Mouse (Mus musculus) thymus, postnatal 4 days (tissue): ENCODE data around the gene Cbll1.
A peak's percentile ranks its signal among the peaks of the same experiment; 100 is the strongest.

Experiments used
- DNase-seq: peaks from one replicate; pipeline ENCODE4 v3.0.0; 2021

The Cbll1 gene

DNA sequence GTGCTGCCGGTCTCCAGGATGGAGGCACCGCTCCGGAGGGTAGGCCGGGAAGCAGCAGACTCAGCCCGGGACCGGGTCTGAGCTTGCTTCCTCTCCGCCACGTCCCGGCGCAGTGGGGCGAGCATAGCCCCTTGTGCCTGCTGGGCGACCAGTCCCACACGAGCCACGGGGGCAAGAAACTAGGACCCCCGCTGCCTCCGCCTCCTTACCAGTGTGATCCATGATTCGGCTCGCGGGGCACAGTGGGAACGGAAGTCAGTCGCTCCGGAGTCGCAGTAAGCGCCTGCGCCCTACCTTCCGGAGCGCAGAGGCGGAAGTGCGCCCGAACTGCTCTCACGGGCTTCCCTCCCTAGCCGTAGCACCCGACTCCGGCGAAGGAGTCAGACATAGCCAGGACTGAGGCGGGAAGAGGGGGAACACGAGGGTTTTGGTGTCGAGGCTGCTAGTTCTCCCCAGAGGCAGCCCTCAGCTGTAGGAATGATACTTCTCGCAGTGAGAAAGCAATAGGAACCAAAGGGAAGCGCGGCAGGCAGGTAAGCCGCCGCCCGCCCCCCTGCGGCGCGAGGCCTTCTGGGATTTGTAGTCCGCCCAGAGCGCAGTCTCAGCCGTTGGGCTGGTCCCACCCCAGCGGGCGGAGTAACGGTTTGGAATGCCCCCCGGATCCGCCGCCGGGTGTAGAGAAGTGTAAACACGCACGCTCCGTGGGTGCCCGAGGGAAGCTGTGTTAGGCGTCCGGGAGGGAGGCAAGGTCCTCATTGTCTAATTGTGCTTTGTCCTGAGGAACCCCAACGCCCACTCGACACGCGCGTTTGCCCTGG lies at the start of gene Cbll1:
Gene Cbll1, minus strand, starts transcription at position 303 of the 818 bp plus-strand sequence.
- DNase-seq = peak; percentile 98

GRCm38 (mm10) chr12:31546061-31546460 lies 46.6 kb upstream of the Cbll1 start:
- no peak for DNase-seq

DNA sequence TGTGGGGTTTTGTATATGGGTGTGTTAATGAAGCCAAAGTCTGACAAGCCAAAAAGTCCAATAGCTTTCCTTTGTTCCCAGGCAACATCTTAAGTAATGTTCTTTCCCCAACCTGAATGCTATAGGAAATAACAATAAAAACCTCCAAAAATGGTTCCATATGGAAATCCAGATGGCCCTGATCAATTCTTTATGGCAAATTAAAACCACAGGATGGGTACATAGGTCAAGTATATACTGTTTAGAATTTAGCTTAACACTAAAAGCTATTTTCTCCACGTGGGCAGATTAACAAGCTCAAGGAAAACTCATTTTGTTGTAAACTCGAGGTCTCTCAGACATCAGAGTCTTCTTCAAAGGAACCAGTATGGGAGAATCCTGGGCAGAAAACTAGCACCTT lies 45.8 kb upstream of the Cbll1 start:
- no peak for DNase-seq

- no peak for DNase-seq
Observed at GRCm38 (mm10) chr12:31541541-31541940, 42.1 kb upstream of the Cbll1 start.

- no peak for DNase-seq
Observed at GRCm38 (mm10) chr12:31539783-31540182, 40.4 kb upstream of the Cbll1 start.

- no peak for DNase-seq
Observed at GRCm38 (mm10) chr12:31537515-31538230, 38.3 kb upstream of the Cbll1 start.

GRCm38 (mm10) chr12:31534060-31534843 lies 34.8 kb upstream of the Cbll1 start:
- no peak for DNase-seq

GRCm38 (mm10) chr12:31533218-31533908 lies 33.9 kb upstream of the Cbll1 start:
- no peak for DNase-seq

- DNase-seq = no peak
Observed at GRCm38 (mm10) chr12:31532054-31532453, 32.6 kb upstream of the Cbll1 start.

GRCm38 (mm10) chr12:31527407-31527806 lies 28.0 kb upstream of the Cbll1 start:
- DNase-seq = no peak

- DNase-seq = no peak
Observed at GRCm38 (mm10) chr12:31521371-31521770, 22.0 kb upstream of the Cbll1 start.

DNA sequence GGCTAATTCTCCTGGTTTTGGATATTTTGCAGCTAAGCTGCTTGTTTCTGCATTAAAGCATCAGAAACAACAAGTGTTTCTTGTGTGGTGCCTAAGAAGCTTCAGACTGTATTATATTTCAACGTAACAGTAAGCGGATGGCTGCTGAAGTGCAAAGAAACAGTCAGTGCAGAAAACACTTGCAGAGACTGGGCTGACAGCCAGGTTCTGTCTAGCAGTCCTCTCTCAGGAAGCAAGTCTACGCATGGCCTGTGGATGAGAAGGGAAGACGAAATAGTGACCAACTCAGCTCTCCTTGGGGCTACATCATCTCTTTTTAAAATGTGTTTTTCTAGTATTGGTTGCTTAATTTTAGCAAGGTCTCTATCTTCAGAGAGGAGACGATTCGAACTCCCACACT lies 20.7 kb upstream of the Cbll1 start:
- DNase-seq = no peak

- DNase-seq = no peak
Observed at GRCm38 (mm10) chr12:31513724-31514503, 14.5 kb upstream of the Cbll1 start.

- no peak for DNase-seq
Observed at GRCm38 (mm10) chr12:31512634-31513411, 13.4 kb upstream of the Cbll1 start.

GRCm38 (mm10) chr12:31511218-31511617 lies 11.8 kb upstream of the Cbll1 start:
- no peak for DNase-seq

DNA sequence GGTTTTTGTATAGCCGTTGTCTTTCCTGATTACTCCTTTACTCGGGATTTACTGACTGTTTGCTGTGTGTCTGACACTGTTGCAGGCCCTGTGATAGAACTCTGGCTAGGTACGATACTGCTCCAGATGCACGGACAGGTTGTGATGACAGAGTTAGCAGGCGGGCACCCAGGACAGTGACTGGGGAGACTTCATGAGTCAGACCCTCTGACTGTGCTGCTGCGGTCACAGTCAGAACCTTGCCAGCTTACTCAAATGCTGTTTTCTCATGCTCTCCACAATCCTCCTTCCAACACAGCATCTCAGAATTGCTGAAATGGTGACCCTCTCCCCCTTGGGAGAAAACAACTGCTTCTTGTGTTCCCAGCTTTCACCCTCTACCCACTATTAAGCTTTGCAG lies 9.1 kb upstream of the Cbll1 start:
- no peak for DNase-seq

GRCm38 (mm10) chr12:31507718-31508364 lies 8.4 kb upstream of the Cbll1 start:
- DNase-seq = no peak

DNA sequence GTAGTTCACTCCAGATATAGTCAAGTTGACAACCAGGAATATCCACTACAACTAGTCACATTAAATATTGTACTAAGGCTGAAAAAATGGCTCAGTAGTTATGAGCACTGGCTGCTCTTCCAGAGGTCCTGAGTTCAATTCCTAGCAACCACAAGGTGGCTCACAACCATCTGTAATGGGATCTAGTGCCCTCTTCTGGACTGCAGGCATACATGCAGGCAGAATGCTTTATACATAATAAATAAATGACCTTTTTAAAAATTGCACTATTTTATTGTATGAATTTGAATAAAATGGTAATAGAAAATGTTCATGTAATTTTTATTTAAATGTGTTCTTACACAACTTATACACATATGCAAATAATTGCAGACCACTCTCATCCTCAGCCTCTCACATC lies 3.8 kb upstream of the Cbll1 start:
- no peak for DNase-seq

- DNase-seq = no peak
Observed at GRCm38 (mm10) chr12:31501266-31501665, 1.9 kb upstream of the Cbll1 start.

- no peak for DNase-seq
Observed at GRCm38 (mm10) chr12:31500196-31500595, 780 bp upstream of the Cbll1 start.

- no peak for DNase-seq
Observed at GRCm38 (mm10) chr12:31498936-31499313, 491 bp downstream of the Cbll1 start.
